Mouse (Mus musculus): ENCODE results near the gene Epb41l2.

Epb41l2 gene

DNA sequence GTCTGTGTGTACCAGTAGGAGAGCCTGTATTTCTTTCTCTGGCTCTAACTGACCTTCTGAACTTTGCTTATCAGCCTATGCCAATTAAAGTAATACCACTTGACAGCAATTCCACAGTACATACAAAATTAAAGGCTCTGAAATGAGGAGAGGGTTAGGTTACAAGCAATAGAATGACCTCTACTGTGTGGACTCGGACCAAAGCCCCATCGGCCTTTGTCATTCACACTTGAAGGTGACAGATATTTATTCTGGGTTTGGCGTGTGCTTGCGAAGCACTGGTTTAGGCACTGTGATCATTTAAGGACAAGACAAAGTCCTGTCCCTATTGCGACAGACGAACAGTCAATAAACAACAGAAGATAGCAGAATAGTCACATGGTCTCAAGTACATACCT lies 180.2 kb downstream of the Epb41l2 start:
- in situ Hi-C loops (cut with MboI, MseI), result no loop called here

DNA sequence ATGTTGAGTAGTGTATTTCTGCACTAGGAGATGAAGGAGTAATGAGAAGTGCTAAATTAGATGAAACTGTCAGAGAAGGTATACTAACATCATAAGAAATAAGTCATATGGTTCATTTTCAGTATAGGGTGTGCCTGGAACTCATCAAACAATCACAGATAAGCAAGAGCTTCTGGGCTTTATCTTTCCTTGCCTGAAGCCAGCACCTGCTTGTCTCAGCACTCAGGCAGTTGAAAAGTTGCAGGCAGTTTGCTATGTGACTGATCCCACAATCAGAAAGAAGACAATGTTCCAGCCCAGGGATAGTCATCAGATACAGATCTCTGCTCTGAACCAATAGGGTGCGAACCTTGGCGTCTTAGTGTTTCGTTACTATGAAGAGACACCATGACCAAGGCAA lies 181.5 kb downstream of the Epb41l2 start:
- in situ Hi-C loops (cut with MboI, MseI), result no loop called here

GRCm38 (mm10) chr10:25552936-25553335 lies 193.3 kb downstream of the Epb41l2 start:
- in situ Hi-C loops (cut with MboI, MseI), result no loop called here

DNA sequence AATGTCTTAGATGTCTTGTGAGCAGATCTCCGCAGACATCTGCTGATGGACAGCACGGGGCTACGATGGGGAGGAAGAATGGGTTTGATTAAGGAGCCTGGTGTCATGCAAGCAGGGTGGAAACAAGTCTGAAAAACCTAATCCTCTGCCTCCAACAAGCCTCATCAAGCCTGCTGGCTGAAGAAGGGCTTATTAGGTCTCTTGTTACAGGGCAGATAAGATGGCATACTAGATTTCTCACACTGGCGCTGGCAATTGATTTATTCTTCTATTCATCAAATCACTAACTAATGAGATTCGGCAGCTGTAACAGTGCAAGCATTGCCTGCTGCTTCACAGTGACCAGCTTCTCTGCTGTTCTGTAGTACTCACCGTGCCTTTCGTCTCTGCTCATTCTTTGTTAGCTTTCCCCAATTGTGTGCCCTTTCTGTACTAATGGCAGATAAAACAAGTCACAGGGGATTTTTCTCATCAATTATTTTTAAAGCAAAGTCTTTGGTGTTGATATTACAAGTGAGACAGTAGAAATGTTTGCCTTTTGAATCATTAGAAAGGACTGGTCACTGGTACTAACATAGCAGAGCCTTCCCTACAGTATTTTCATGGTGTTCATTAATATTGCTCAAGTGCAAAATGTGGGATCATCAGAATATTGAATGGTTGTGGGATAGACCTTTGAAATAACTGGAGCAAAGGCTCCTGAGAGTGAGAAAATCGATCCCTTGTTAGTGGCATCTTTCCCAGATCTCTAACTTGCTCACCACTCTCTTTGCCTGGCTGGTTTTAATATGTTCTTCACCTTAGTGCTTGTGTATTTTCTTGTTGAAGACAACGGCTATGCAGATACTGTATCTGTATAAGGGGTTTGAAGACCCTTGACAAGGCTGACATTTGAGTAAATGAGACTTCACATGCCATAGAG lies 212.0 kb downstream of the Epb41l2 start:
- in situ Hi-C loops (cut with MboI, MseI), result no loop called here
